Mouse (Mus musculus) forebrain, embryonic 13.5 days (tissue): ENCODE measurements at regions not wholly inside any gene's neighbourhood (a gene's known extent, or its start where the extent isn't known, plus 50 kb on each side); places are given as distances from the start of the nearest gene placed in this dataset.
A peak's percentile ranks its signal among the peaks of the same experiment; 100 is the strongest.

Source experiments
- ATAC-seq: fragments of 200-750 bp; cut with Nextera tagmentation; 2 replicates; pipeline ENCODE4 v1.8.0; 2017
- H3K27ac ChIP-seq: fragments of 300-500 bp; sonication (generic); 2 replicates; pipeline ENCODE4 v1.5.1; 2015; ENCODE audit warnings: inconsistent platforms, mild to moderate bottlenecking, moderate library complexity
- H3K27me3 ChIP-seq: fragments of 300-500 bp; sonication (generic); 2 replicates; pipeline ENCODE4 v1.6.1; 2015; ENCODE audit warnings: mild to moderate bottlenecking, inconsistent platforms
- H3K36me3 ChIP-seq: fragments of 300-500 bp; sonication (generic); 2 replicates; pipeline ENCODE4 v1.6.1; 2015; ENCODE audit warnings: mild to moderate bottlenecking, inconsistent platforms; ENCODE audit not compliant: poor library complexity, severe bottlenecking
- H3K4me1 ChIP-seq: fragments of 300-500 bp; sonication (generic); 2 replicates; pipeline ENCODE4 v1.6.1; 2015; ENCODE audit warnings: inconsistent platforms
- H3K4me2 ChIP-seq: fragments of 300-500 bp; sonication (generic); 2 replicates; pipeline ENCODE4 v1.6.1; 2015; ENCODE audit warnings: inconsistent platforms, mild to moderate bottlenecking, moderate library complexity
- H3K4me3 ChIP-seq: fragments of 300-500 bp; sonication (generic); 2 replicates; pipeline ENCODE4 v1.5.1; 2015; ENCODE audit warnings: mild to moderate bottlenecking, inconsistent platforms
- H3K9ac ChIP-seq: fragments of 300-500 bp; sonication (generic); 2 replicates; pipeline ENCODE4 v1.6.1; 2015; ENCODE audit warnings: mild to moderate bottlenecking, inconsistent platforms
- H3K9me3 ChIP-seq: fragments of 300-500 bp; sonication (generic); replicated peaks from 2 replicates; pipeline ENCODE4 v1.6.1; 2016; ENCODE audit warnings: inconsistent platforms
- WGBS: fragments of 180-500 bp; shearing (Covaris S2); methylation state at CpG from one replicate; pipeline ENCODE4 v1.1.7; 2015; 5-methylcytosine and 5-hydroxymethylcytosine counted together

GRCm38 (mm10) chr2:30525295-30525694, 51.3 kb upstream of the Ier5l start:
- Histone ChIP-seq H3K4me1 (no peaks in the 10 kb centered on the region), H3K4me3 (no peak overlapping the region), H3K9ac (no peak overlapping the region), H3K9me3 (no peaks in the 10 kb centered on the region), H3K4me2 (no peak overlapping the region), H3K27ac (no peak overlapping the region), H3K36me3 (no peaks in the 10 kb centered on the region), H3K27me3 (no peaks in the 10 kb centered on the region)
- ATAC-seq: no peak
- WGBS: 35% methylated on average over 9 of the region's 9 CpGs

GRCm38 (mm10) chr2:30525831-30526230, 51.8 kb upstream of the Ier5l start:
- Histone ChIP-seq H3K36me3 (no peaks in the 10 kb centered on the region), H3K27ac (no peak overlapping the region), H3K4me3 (no peak overlapping the region), H3K27me3 (no peaks in the 10 kb centered on the region), H3K9ac (no peak overlapping the region), H3K9me3 (no peaks in the 10 kb centered on the region), H3K4me1 (no peaks in the 10 kb centered on the region), H3K4me2 (no peak overlapping the region)
- WGBS: 71% methylated on average over 3 of the region's 3 CpGs
- ATAC-seq: no peak

- H3K4me1 ChIP-seq: no peaks in the 10 kb centered on the region
- no peak overlapping the region for H3K4me2 ChIP-seq
- no peak overlapping the region for H3K4me3 ChIP-seq
- no peak overlapping the region for H3K9ac ChIP-seq
- no peaks in the 10 kb centered on the region for H3K9me3 ChIP-seq
- H3K27ac ChIP-seq: no peak overlapping the region
- no peak for ATAC-seq
- no peaks in the 10 kb centered on the region for H3K36me3 ChIP-seq
- H3K27me3 ChIP-seq: no peaks in the 10 kb centered on the region
- WGBS: 36% methylated on average over 4 of the region's 4 CpGs
These were observed 53.5 kb upstream of the Ier5l start for GRCm38 (mm10) chr2:30527495-30527894.

GRCm38 (mm10) chr2:30532948-30533347, 58.9 kb upstream of the Ier5l start:
- no peak for ATAC-seq
- Histone ChIP-seq H3K36me3 (no peaks in the 10 kb centered on the region), H3K9ac (no peak overlapping the region), H3K27me3 (no peaks in the 10 kb centered on the region), H3K9me3 (peaks cover 5% of the 10 kb centered on the region; the same call in 1 of the 2 replicates), H3K27ac (no peak overlapping the region), H3K4me3 (no peak overlapping the region), H3K4me2 (no peak overlapping the region), H3K4me1 (no peaks in the 10 kb centered on the region)

- WGBS: 94% methylated on average over 6 of the region's 6 CpGs
- Histone ChIP-seq H3K9ac (no peak overlapping the region), H3K27me3 (no peaks in the 10 kb centered on the region), H3K36me3 (no peaks in the 10 kb centered on the region), H3K4me2 (no peak overlapping the region), H3K4me3 (no peak overlapping the region), H3K27ac (no peak overlapping the region), H3K4me1 (no peaks in the 10 kb centered on the region), H3K9me3 (peaks cover 5% of the 10 kb centered on the region; the same call in 1 of the 2 replicates)
- no peak for ATAC-seq
These were observed 59.3 kb upstream of the Ier5l start for GRCm38 (mm10) chr2:30533367-30533766.

- no peaks in the 10 kb centered on the region for H3K27me3 ChIP-seq
- no peak for ATAC-seq
- 56% methylated on average over 10 of the region's 10 CpGs for WGBS
- no peak overlapping the region for H3K4me3 ChIP-seq
- H3K9me3 ChIP-seq: peaks cover 5% of the 10 kb centered on the region; the same call in 1 of the 2 replicates
- no peaks in the 10 kb centered on the region for H3K36me3 ChIP-seq
- no peak overlapping the region for H3K4me2 ChIP-seq
- no peak overlapping the region for H3K9ac ChIP-seq
- H3K27ac ChIP-seq: no peak overlapping the region
- H3K4me1 ChIP-seq: no peaks in the 10 kb centered on the region
These were observed 60.4 kb upstream of the Cstad start for GRCm38 (mm10) chr2:30534485-30534884.

- Histone ChIP-seq H3K27me3 (no peaks in the 10 kb centered on the region), H3K4me3 (no peak overlapping the region), H3K9ac (no peak overlapping the region), H3K4me1 (peaks cover 6% of the 10 kb centered on the region; the same call in 1 of the 2 replicates), H3K9me3 (no peaks in the 10 kb centered on the region), H3K4me2 (no peak overlapping the region), H3K27ac (no peak overlapping the region), H3K36me3 (no peaks in the 10 kb centered on the region)
- 84% methylated on average over 1 of the region's 1 CpGs for WGBS
- no peak for ATAC-seq
These were observed 55.5 kb upstream of the Cstad start for GRCm38 (mm10) chr2:30539305-30539704.

- Histone ChIP-seq H3K27me3 (no peaks in the 10 kb centered on the region), H3K36me3 (no peaks in the 10 kb centered on the region), H3K9me3 (no peaks in the 10 kb centered on the region), H3K27ac (no peak overlapping the region), H3K9ac (no peak overlapping the region), H3K4me3 (no peak overlapping the region), H3K4me2 (no peak overlapping the region), H3K4me1 (peaks cover 27% of the 10 kb centered on the region)
- ATAC-seq: no peak
- 62% methylated on average over 4 of the region's 4 CpGs for WGBS
These were observed 53.3 kb upstream of the Cstad start for GRCm38 (mm10) chr2:30541541-30541940.

GRCm38 (mm10) chr2:30544782-30545435, 49.9 kb upstream of the Cstad start:
- peak overlapping the region; percentile 8; the same call in 1 of the 2 replicates for H3K4me3 ChIP-seq
- peaks cover 33% of the 10 kb centered on the region for H3K4me1 ChIP-seq
- peak; percentile 94 for ATAC-seq
- H3K4me2 ChIP-seq: peak overlapping the region; percentile 52
- no peaks in the 10 kb centered on the region for H3K9me3 ChIP-seq
- H3K27ac ChIP-seq: peak overlapping the region; percentile 70
- H3K36me3 ChIP-seq: no peaks in the 10 kb centered on the region
- H3K27me3 ChIP-seq: no peaks in the 10 kb centered on the region
- H3K9ac ChIP-seq: peak overlapping the region; percentile 45
- 2% methylated on average over 35 of the region's 35 CpGs for WGBS
